Mouse (Mus musculus): Measurements from ENCODE around the gene Ahsg. TPM values are rescaled to one million over a fixed set of nuclear protein-coding genes. Genes with fewer than 3 reads are reported as not detected.
"Not testable (repeated sequence)": the region's sequence is repeated elsewhere in the genome, so short reads cannot be mapped to it uniquely, and the experiment has no call there.

Ahsg gene
- total RNA-seq, 2 experiments from 2014 or later: 8.4 to 13.5 TPM

- DNase-seq: no peak
These were observed 48.1 kb downstream of the Ahsg start for GRCm38 (mm10) chr16:22939120-22939695.

GRCm38 (mm10) chr16:22941825-22942476, 50.9 kb downstream of the Ahsg start:
- DNase-seq: not testable (repeated sequence)

- DNase-seq: no peak
These were observed 56.3 kb downstream of the Ahsg start for GRCm38 (mm10) chr16:22947371-22947770.

Other genes starting within 250 kb of the Ahsg start
- under 1 TPM; 0.28 to 0.35 TPM for gene Dgkg, start 234.1 kb upstream of the Ahsg start, total RNA-seq (2021)
- not detected for gene Crygs, start 79.7 kb upstream of the Ahsg start, total RNA-seq (2021)
- gene Tbccd1, start 33.6 kb upstream of the Ahsg start, total RNA-seq (2021): 10 to 100 TPM; 12.7 to 12.8 TPM
- gene Dnajb11, start 33.4 kb upstream of the Ahsg start, total RNA-seq (2021): 10 to 100 TPM; 47.1 to 50.0 TPM
- gene Fetub, start 27.1 kb downstream of the Ahsg start, total RNA-seq (2021): 1 to 10 TPM in 1 of 2 experiments, under 1 TPM in 1; 0.37 to 2.3 TPM
- not detected for gene Hrg, start 59.8 kb downstream of the Ahsg start, total RNA-seq (2021)
- gene Kng2, start 138.2 kb downstream of the Ahsg start, total RNA-seq (2021): under 1 TPM in 1 of 2 experiments, not detected in 1; 0.41 TPM
- not detected for gene Kng1, start 166.6 kb downstream of the Ahsg start, total RNA-seq (2021)
- gene Eif4a2, start 216.2 kb downstream of the Ahsg start, total RNA-seq (2021): 100 to 1,000 TPM; 420 to 448 TPM
- 10 to 100 TPM in 1 of 2 experiments, 1 to 10 TPM in 1; 8.3 to 10.1 TPM for gene Rfc4, start 236.5 kb downstream of the Ahsg start, total RNA-seq (2021)